Mouse (Mus musculus): Measurements from ENCODE around the gene 1700029I15Rik. TPM values are rescaled to one million over a fixed set of nuclear protein-coding genes. Genes with fewer than 3 reads are reported as not detected.

1700029I15Rik gene
- total RNA-seq (2012; rRNA removed), result 1.3 and 1.6 TPM in 2 replicates

- no peaks in the 10 kb centered on the region for H3K9me3 ChIP-seq (ENCODE audit: control insufficient read depth, insufficient read depth, low read depth, low read length)
- TF ChIP-seq MAFK (IDR thresholded peaks at IDR 0.05; ENCODE audit: insufficient read depth, low read depth, low read length), result no peak
- no peak for TF ChIP-seq HCFC1 (IDR thresholded peaks at IDR 0.05; ENCODE audit: borderline replicate concordance, insufficient read depth, low read length)
- TF ChIP-seq ZNF384 (IDR thresholded peaks at IDR 0.05; ENCODE audit: low read depth, low read length), result no peak
- TF ChIP-seq ZC3H11A (IDR thresholded peaks at IDR 0.05; ENCODE audit: borderline replicate concordance, low read depth, low read length), result no peak
- TF ChIP-seq CHD2 (IDR thresholded peaks at IDR 0.05; ENCODE audit: low read depth, low read length), result no peak
- peaks cover 0 to 7% of the 10 kb centered on the region in 2 experiments; a peak in 1 of 4 replicates for H3K4me1 ChIP-seq (ENCODE audit: control insufficient read depth in 2 of 2, insufficient read depth in 2 of 2, low read length in 2 of 2, poor library complexity in 1 of 2)
- H3K36me3 ChIP-seq (ENCODE audit: control insufficient read depth, insufficient read depth, low read length, poor library complexity, severe bottlenecking), result peaks cover 33% of the 10 kb centered on the region; the same call in 1 of the 2 replicates
- no peak within 1 kb of the TSS for H3K27ac ChIP-seq (ENCODE audit: insufficient read depth, low read depth, low read length, poor library complexity, severe bottlenecking)
- in situ Hi-C loops (cut with MboI; ENCODE audit: low sequenced_read_pairs in 2 of 2, unreplicated experiment in 2 of 2), result no loop called here
- DNase-seq (ENCODE audit: low read depth, low spot score), result no peak
- no peak within 1 kb of the TSS for H3K4me3 ChIP-seq (ENCODE audit: insufficient read depth in 1 of 2, low read depth in 1 of 2, low read length in 2 of 2, poor library complexity in 1 of 2, severe bottlenecking in 1 of 2)
- no peak within 1 kb of the TSS for H3K9ac ChIP-seq (ENCODE audit: insufficient read depth, low read depth, low read length, poor library complexity, severe bottlenecking)
Observed at GRCm38 (mm10) chr2:92381901-92382588, at the start of gene 1700029I15Rik. TSS of gene 1700029I15Rik (plus strand) at chr2:92382538.

- Histone ChIP-seq H3K36me3 (ENCODE audit: control insufficient read depth, insufficient read depth, low read length, poor library complexity, severe bottlenecking) (peaks cover 7% of the 10 kb centered on the region), H3K9ac (ENCODE audit: insufficient read depth, low read depth, low read length, poor library complexity, severe bottlenecking) (no peak overlapping the region), H3K4me1 (ENCODE audit: control insufficient read depth in 2 of 2, insufficient read depth in 2 of 2, low read length in 2 of 2, poor library complexity in 1 of 2) (no peaks in the 10 kb centered on the region), H3K4me3 (ENCODE audit: insufficient read depth in 1 of 2, low read depth in 1 of 2, low read length in 2 of 2, poor library complexity in 1 of 2, severe bottlenecking in 1 of 2) (no peak overlapping the region), H3K9me3 (ENCODE audit: control insufficient read depth, insufficient read depth, low read depth, low read length) (no peaks in the 10 kb centered on the region), H3K27ac (ENCODE audit: insufficient read depth, low read depth, low read length, poor library complexity, severe bottlenecking) (no peak overlapping the region)
- TF ChIP-seq ZNF384 (IDR thresholded peaks at IDR 0.05; ENCODE audit: low read depth, low read length), result no peak
- TF ChIP-seq MAFK (IDR thresholded peaks at IDR 0.05; ENCODE audit: insufficient read depth, low read depth, low read length), result no peak
- no peak for TF ChIP-seq CHD2 (IDR thresholded peaks at IDR 0.05; ENCODE audit: low read depth, low read length)
- no peak for TF ChIP-seq ZC3H11A (IDR thresholded peaks at IDR 0.05; ENCODE audit: borderline replicate concordance, low read depth, low read length)
- no peak for TF ChIP-seq HCFC1 (IDR thresholded peaks at IDR 0.05; ENCODE audit: borderline replicate concordance, insufficient read depth, low read length)
- in situ Hi-C loops (cut with MboI; ENCODE audit: low sequenced_read_pairs in 2 of 2, unreplicated experiment in 2 of 2), result loop anchor here in 1 of 2 experiments (25.0 kb wide), 1 partner anchor 355 kb away; the partner anchor contains the start of gene Dgkz
- no peak for DNase-seq (ENCODE audit: low read depth, low spot score)
Observed at GRCm38 (mm10) chr2:92342418-92342817, 39.9 kb upstream of the 1700029I15Rik start.

GRCm38 (mm10) chr2:92347191-92347590 is 35.1 kb upstream of the 1700029I15Rik start:
- peaks cover 14% of the 10 kb centered on the region for H3K36me3 ChIP-seq (ENCODE audit: control insufficient read depth, insufficient read depth, low read length, poor library complexity, severe bottlenecking)
- TF ChIP-seq MAFK (IDR thresholded peaks at IDR 0.05; ENCODE audit: insufficient read depth, low read depth, low read length) (no peak), CHD2 (IDR thresholded peaks at IDR 0.05; ENCODE audit: low read depth, low read length) (no peak), HCFC1 (IDR thresholded peaks at IDR 0.05; ENCODE audit: borderline replicate concordance, insufficient read depth, low read length) (no peak), ZC3H11A (IDR thresholded peaks at IDR 0.05; ENCODE audit: borderline replicate concordance, low read depth, low read length) (no peak), ZNF384 (IDR thresholded peaks at IDR 0.05; ENCODE audit: low read depth, low read length) (no peak)
- no peaks in the 10 kb centered on the region for H3K4me1 ChIP-seq (ENCODE audit: control insufficient read depth in 2 of 2, insufficient read depth in 2 of 2, low read length in 2 of 2, poor library complexity in 1 of 2)
- in situ Hi-C loops (cut with MboI; ENCODE audit: low sequenced_read_pairs in 2 of 2, unreplicated experiment in 2 of 2), result loop anchor here in 1 of 2 experiments (25.0 kb wide), 1 partner anchor 360 kb away; the partner anchor contains the start of gene Dgkz
- no peak overlapping the region for H3K4me3 ChIP-seq (ENCODE audit: insufficient read depth in 1 of 2, low read depth in 1 of 2, low read length in 2 of 2, poor library complexity in 1 of 2, severe bottlenecking in 1 of 2)
- H3K9ac ChIP-seq (ENCODE audit: insufficient read depth, low read depth, low read length, poor library complexity, severe bottlenecking), result no peak overlapping the region
- DNase-seq (ENCODE audit: low read depth, low spot score), result no peak
- H3K27ac ChIP-seq (ENCODE audit: insufficient read depth, low read depth, low read length, poor library complexity, severe bottlenecking), result no peak overlapping the region
- no peaks in the 10 kb centered on the region for H3K9me3 ChIP-seq (ENCODE audit: control insufficient read depth, insufficient read depth, low read depth, low read length)

- no peak for DNase-seq (ENCODE audit: low read depth, low spot score)
- Histone ChIP-seq H3K4me3 (ENCODE audit: insufficient read depth in 1 of 2, low read depth in 1 of 2, low read length in 2 of 2, poor library complexity in 1 of 2, severe bottlenecking in 1 of 2) (no peak overlapping the region), H3K9ac (ENCODE audit: insufficient read depth, low read depth, low read length, poor library complexity, severe bottlenecking) (no peak overlapping the region), H3K36me3 (ENCODE audit: control insufficient read depth, insufficient read depth, low read length, poor library complexity, severe bottlenecking) (peaks cover 14% of the 10 kb centered on the region), H3K9me3 (ENCODE audit: control insufficient read depth, insufficient read depth, low read depth, low read length) (no peaks in the 10 kb centered on the region), H3K27ac (ENCODE audit: insufficient read depth, low read depth, low read length, poor library complexity, severe bottlenecking) (no peak overlapping the region), H3K4me1 (ENCODE audit: control insufficient read depth in 2 of 2, insufficient read depth in 2 of 2, low read length in 2 of 2, poor library complexity in 1 of 2) (no peaks in the 10 kb centered on the region)
- in situ Hi-C loops (cut with MboI; ENCODE audit: low sequenced_read_pairs in 2 of 2, unreplicated experiment in 2 of 2), result loop anchor here in 1 of 2 experiments (25.0 kb wide), 1 partner anchor 363 kb away; the partner anchor contains the start of gene Dgkz
- TF ChIP-seq ZNF384 (IDR thresholded peaks at IDR 0.05; ENCODE audit: low read depth, low read length) (no peak), HCFC1 (IDR thresholded peaks at IDR 0.05; ENCODE audit: borderline replicate concordance, insufficient read depth, low read length) (no peak), CHD2 (IDR thresholded peaks at IDR 0.05; ENCODE audit: low read depth, low read length) (no peak), MAFK (IDR thresholded peaks at IDR 0.05; ENCODE audit: insufficient read depth, low read depth, low read length) (no peak), ZC3H11A (IDR thresholded peaks at IDR 0.05; ENCODE audit: borderline replicate concordance, low read depth, low read length) (no peak)
Observed at GRCm38 (mm10) chr2:92349589-92350425, 32.5 kb upstream of the 1700029I15Rik start.
